Mouse (Mus musculus): ENCODE measurements around the gene Spryd3.

Spryd3 gene

DNA sequence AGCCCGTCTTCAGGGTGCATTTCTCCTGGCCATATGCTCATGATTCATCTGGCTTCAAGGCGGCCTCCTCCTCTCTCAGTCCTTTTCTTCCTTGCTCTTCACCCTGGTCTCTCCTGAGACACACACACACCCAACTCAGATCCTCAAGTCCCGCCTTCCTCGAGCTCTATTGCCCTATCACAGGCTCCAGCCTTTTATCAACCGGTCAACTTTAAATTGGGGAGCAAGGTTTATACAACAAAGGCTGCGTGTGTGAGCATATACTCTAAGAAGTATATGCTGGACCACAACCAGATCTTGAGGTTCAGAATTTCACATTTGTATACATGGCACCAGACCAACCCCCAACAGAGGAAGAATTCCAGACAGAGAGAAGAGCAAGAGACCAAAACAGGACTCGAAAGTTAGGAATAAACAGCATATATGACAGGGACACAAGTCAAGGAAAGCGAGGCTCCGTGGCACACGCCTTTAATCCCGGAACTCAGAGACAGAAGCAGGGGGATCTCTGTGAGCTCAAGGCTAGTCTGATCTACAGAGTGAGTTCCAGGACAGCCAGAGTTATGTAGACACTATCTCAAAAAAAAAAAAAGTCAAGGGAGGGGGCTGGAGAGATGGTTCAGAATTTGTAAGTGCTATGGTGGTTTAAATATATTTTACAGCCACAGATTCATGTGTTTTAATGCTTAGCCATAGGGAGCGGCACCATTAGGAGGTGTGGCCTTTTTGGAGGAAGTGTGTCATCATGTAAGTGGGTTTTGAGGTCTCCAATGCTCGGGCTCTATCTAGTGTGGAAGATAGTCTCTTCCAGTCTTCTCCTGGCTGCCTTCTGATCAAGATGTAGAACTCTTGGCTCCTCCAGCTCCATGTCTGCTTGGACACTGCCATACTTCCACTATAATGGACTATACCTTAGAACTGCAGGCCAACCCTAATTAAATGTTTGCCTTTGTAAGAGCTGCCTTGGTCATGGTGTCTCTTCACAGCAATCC, 65.3 kb downstream of the Spryd3 start:
- no peak for DNase-seq (ENCODE audit: low spot score)

Measured in lung, postnatal 25 days (tissue).